Mouse (Mus musculus) right cerebral cortex, adult 2 months (tissue): Measurements from ENCODE around the gene Itsn1.
A peak's percentile ranks its signal among the peaks of the same experiment; 100 is the strongest.

ENCODE experiments used
- DNase-seq, 2 experiments: peaks; one replicate each; pipeline ENCODE4 v3.0.0; 2021 to 2022; ENCODE audit warnings: low spot score in 2 of 2

Gene Itsn1

DNA sequence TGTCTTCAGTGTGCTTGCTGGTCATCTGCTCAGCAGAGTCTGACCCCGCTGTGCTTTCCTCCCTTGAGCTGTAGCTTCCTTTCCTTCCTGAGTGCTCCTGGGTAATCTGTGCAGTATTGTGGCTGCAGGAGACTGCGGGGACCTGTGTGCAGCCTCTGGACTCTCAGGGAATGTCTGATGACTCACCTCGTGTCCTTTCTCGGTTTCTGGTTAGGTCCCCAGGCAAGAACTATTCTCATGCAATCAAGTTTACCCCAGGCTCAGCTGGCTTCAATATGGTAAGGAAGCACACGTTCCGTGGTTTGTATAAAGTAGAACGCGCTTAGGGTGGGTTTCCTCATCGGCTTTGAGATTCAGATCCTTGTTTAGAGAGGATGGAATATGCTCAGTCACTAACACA, 82.8 kb downstream of the Itsn1 start:
- no peak for DNase-seq

DNA sequence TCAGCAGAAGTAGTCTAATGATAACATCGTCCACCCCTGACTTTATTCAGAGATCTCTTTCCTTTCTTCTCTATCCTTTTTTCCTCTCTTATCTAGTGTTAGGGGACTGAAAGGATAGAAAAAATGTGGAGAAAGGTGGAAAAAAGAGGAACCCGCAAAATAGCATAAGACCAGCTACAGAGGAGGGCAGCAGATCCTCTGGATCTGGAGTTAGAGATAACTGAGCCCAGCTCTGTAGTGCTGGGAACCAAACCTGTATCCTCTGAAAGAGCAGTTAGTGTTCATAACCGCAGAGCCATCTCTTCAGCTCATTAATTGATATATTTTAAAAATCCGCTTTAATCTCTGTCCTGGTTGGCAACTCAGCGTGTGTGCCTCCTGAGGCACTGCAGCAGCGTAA, 84.5 kb downstream of the Itsn1 start:
- no peak for DNase-seq

DNA sequence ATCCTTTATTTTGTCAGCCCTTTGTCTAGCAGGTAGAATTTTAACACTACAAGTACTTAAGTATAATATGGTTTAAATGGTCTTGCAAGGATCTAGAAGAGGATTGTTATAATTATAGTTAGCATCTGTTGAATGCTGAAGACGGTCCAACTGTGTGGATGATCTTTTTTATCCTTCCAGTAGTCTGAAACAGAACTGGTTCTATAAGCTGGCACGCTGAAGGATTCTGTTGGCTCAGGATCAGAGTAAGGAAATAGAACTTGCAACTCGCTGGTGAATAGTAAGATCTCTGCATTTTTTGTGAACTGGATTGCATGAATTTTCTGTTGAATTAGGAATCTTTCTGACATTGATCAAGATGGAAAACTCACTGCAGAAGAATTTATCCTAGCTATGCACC, 86.0 kb downstream of the Itsn1 start:
- peak in 1 of 2 experiments; percentile 42 for DNase-seq

DNA sequence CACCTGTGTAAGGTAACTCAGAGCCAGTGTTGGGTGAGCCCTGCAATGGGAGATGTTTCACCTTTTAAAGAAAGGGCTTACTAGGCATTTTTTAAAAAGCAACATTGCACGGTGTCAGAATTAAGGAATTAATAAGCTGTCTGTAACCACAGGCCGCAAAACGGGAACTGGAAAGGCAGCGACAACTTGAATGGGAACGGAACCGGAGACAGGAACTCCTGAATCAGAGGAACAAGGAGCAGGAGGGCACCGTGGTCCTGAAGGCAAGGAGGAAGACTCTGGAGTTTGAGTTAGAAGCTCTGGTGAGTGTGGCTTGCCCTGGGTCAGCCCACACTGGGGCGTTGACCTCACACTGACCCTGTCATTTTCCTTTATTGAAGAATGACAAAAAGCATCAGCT, 91.2 kb downstream of the Itsn1 start:
- DNase-seq: no peak

DNA sequence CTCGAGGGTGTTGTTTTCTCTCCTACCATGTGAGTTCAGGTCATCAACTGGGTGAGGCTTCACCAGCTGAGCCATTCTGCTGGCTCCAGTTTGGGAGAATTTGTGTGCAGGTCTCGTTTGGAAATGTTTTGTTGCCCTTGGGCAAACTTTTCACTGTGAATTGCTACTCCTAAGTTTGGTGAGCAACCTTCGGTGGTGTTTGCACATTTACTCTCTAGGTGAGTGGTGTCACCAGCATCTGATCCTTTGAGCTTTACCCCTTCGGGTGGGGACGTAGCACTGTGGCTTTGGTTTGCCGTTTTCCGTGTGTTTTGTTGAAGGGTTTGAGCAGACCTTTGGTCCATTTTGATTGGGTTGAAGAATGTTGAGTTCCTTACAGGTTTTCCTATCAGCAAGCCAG, 93.2 kb downstream of the Itsn1 start:
- no peak for DNase-seq

DNA sequence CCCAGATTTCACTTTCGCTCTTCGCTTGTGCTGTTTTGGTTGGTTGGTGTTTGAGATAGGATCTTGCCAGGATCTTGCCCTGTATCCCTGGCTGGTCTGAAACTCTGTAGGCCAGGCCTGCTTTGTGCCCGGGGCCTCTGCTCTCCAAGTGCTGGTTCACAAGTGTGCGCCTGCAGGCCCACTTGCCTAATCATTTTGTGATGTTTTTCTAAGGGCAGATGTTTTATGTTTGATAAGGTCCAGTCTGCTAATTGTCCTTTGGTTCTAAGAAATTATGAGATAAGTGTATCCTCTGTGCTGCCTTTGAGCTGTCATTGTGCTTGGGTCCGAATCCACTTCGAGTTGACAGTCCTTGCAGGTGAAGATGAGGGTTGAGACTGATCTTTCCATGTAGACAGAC, 93.7 kb downstream of the Itsn1 start:
- no peak for DNase-seq

DNA sequence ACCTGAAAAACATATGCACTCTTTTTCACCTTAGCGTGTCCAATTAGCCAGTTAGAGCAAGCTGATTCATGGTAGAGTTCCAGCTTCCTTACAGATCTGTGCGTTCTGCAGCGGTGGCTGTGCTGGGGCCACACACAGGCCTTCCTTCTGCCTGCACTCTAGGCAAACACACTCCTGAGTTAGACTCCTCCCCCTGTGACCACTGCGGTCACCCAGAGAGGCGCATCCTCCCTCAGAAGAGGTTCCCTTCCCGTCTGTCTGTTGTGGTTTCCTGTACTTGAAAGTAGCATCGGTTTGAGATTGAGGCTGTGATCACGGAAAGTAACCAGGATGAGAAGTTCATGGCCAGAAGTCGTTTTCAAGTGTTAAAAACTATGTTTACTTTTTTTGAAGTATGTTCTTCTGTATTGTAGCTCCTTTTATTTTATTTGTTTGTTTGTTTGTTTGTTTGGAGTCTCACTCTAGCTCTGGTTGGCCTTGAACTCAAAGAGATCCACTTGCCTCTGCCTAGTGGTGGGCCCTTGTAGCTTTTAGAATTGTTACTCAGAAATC, 96.8 kb downstream of the Itsn1 start:
- DNase-seq: no peak

DNA sequence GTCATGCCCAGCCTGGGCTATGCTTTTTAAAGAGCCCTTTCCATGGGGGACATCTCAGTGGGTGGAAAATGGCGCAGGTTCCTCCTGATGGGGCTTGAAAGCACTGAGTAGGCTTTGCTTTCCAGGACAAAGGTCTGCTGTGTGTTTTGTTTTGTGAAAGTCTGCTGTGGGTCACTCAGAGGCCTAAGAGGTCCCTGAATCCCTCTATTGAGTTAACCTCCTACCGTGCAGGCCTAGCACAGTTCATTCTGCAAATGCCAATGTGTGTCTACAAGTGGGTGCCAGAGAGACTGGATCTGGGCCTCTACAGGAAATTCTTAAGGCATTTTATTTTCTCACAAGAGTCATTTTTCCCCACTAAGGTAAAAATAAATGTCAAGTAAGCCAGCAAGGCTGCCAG, 97.8 kb downstream of the Itsn1 start:
- DNase-seq: no peak

DNA sequence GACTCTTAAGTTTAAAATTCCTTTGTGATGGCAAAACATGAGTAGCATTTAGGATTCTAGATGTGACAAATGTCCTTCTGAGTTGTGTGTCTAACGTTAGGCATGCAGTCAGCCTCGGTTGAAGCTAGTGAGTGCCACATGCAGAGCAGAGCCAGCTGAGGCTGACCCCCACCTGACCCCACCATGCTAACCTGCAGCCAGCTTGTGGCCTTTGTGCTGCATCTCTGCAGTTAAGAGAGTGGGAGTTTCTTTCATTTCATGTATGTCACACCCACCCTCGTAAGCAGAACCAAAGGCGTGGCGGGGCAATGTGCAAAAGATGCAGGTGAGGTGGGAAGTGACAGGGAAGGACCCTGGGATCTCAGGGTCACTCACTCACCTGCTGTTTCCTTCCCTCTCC, 98.4 kb downstream of the Itsn1 start:
- no peak for DNase-seq

DNA sequence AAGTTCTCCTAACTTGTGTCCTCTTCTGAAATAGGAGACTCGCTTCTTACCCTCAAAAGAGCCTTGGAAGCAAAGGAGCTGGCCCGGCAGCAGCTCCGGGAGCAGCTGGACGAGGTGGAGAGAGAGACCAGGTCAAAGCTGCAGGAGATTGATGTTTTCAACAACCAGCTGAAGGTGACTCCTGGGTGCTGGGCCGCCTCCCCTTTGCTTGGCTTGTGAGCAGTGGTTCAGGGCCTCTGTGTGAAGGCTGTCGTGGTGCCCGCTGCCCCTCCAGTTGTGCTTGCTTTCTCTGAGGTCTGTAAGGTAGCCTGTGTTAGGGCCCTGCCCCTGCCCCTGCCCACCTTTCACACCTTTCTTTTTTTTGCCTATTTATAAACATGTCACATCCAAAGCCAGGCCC, 99.1 kb downstream of the Itsn1 start:
- DNase-seq: no peak

DNA sequence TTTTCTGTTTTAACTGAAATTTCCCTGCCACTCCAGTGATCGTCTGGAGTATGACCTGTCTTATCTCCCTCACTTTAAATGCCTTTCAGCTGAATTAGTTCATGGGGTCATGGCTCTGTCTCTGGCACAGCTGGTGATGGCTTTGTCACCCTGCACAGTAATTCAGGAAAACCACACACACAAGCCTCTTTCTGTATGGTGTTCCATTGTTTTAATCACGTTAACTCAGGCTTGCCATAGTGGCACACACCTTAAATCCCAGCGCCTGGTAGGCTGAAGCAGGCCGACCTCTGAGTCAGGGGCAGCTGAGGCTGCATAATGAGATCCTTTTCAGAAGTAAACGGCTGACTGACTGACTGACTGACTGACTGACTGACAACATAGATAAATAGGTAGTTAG, 99.5 kb downstream of the Itsn1 start:
- DNase-seq: no peak

DNA sequence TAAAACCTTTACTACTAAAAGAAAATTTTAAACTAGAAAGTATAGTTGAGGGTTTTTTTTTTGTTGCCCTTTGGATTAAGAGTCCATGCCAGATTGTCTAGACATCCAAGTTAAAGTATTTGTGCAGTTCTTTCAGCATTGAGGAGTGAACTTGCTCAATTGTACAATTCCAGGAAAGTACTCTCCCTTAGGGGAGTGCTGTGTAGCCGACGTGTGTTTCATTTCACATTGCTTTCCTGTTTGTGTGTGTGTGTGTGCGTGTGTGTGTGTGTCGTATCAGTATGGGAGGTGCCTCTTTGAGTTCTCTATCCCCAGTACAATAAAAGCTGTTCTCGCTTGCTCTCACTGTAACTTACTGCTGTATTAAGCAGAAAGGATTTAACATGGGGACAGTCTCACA, 100.0 kb downstream of the Itsn1 start:
- DNase-seq: no peak

DNA sequence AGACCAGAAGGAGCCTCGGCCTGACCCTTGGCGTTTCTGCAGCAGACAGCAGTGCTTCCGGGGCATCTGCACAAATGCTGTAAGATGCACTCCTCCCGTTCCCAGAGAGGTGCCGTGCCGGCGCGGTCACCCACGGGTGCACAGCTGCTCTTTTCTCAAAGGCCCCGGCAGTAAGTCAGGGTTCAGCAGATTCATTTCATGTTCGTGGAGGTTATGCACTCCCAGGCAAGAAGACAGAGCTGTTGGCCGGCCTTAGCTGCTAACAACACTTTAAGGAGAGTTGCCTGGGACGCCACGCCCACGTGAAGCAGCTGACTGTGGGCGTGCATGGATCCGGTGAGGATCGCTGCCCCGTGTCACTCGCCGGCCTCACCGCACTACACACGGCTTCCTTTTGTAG, 101.2 kb downstream of the Itsn1 start:
- DNase-seq: no peak

DNA sequence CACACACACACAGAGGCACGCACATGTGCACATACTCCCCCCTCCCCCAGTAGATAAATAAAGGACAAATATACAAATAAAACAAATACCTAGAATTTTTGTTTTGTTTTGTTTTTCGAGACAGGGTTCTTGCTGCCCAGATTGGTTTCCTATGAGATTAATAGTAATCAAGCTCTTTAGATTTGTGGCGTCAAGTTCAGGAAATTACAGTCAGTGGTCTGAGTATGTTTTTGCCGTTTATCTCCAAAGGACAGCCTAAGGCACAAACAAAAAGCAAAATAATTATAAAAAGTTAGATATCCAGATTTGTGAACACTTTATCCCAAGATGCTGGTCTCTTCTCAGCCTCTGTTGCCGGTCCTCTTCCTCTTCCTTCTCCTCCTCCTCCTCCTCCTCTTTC, 104.0 kb downstream of the Itsn1 start:
- DNase-seq: no peak

DNA sequence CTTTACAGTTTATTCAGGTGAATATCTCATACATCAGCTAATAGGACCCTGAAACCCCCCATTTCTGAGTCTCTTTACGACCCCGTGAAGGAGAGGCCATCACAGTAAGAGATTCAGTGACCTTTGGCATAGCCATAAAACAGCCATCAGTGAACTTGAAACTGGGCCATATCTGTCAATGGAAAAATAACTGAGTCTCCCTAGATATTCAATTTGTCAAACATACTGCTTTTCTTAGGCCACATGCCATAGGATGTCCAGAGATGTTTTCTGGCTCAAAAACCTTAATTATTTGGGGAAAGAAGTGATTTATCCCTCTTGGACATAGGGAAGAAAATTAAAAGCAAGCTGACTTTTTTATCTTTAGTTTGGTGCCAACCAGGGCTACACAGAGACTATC, 104.5 kb downstream of the Itsn1 start:
- no peak for DNase-seq

DNA sequence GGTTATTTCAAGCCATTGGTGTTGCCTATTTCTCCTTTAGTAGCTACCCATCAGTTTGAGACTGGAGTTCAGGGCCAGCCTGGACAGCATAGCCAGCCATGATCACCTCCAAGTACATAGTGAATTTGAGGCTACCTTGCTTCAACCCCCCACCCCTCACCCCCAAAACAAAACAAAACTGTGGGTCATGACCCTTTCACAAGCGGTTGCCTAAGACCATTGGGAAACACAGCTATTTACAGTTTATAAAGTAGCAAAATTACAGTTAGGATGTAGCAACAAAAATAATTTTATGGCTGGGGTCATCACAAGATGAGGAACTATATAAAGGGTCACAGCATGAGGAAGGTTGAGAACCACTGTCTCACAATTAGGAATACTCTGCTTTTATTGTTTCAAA, 104.9 kb downstream of the Itsn1 start:
- DNase-seq: no peak

DNA sequence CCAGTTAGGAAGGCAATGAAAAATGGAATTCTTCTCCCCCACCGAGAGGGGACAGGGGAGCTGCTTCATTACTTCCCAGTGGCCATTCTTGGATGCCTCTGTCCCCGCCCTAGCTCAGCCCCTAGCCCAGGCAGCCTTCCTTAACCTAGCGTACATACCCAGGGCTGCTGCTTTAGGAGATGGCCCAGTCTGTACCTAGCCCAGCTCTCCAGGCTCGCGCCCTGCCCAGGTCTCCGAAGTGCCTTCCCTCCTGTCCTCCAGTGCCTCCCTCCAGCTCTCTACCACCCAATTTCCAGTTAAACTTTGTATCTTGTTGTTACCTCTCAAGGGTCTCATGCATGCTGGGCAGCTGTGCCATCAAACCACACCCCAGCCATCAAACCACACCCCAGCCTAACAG, 106.7 kb downstream of the Itsn1 start:
- DNase-seq: no peak

DNA sequence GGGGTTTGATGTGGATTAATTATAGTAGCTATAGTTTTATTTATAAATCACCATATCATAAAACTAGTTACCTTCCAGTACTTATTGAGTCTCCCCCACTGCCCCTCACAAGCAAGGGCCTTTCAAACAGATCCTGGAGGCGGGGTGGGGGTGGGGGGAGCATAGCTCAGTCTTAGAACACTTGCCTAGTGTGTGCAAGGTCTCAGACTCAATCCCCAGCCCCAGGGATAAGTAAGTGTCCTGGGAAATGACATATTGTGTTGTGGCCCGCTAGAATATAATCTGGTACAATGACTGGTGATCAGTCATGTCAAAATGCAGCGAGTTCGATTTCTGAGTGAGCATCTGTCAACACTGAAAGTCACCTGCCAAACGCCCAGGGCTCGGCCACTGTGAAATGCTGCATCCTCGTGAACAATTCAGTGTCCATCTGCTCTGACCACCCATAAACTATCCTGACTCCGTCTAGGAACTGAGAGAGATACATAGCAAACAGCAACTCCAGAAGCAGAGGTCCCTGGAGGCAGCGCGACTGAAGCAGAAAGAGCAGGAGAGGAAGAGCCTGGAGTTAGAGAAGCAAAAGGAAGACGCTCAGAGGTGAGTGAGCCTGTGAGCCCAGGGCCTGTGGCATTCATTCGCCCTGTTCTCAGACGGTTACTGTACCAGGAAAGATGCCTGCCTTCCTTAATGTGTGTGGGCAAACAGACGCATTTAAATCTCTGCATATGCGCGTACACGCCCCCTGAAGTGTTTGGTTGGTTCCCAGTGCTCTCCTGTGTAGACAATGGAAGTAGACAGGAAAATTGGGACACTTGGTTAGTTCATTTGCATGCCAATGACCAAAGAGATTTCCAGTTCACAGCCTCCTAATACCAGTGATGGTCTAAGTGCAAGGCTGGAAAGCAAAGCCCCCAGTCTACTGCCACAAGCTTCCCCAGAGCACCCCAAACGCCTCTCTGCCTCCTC, 107.8 kb downstream of the Itsn1 start:
- no peak for DNase-seq

DNA sequence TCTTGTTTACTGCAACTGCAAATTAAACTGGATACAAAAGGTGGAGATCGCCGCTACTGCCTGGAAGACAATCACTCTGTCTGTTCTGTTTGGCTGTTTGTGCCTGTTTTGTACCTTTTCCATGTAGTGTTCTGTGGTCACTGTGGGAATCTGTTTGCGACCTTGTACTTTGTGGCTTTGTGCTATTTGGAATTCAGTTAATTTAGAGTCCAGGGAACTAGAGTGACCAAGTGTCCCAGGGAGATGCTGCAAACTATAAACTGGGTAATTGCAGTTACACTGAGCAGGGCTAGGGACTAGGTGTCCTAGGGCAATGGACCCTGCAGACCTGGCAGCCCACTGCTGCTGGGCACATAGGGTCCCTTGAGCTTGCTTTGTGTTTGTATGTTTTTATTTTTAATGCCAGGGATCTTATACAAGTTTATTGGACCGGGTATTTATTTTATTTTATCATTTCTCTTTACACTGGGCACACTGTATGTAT, 108.5 kb downstream of the Itsn1 start:
- no peak for DNase-seq

DNA sequence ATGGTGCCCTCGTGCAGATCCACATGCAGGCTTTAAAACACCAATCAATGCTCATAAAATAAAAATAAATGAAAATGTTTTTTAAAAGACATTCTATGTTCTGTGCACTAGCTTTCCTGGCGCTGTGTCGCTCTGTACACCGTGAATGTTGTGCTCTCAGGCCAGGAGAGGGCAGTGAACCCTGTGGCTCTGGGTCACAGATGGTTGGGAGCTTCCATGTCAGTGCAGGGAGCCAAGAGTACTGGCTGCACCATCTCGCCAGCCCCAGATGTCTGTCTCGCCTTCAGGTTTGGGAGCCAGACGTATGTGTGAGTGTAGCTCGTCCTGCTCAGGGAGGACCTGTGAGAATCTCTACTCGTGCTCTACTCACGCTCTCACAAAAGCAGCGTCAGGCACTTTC, 109.7 kb downstream of the Itsn1 start:
- DNase-seq: no peak

DNA sequence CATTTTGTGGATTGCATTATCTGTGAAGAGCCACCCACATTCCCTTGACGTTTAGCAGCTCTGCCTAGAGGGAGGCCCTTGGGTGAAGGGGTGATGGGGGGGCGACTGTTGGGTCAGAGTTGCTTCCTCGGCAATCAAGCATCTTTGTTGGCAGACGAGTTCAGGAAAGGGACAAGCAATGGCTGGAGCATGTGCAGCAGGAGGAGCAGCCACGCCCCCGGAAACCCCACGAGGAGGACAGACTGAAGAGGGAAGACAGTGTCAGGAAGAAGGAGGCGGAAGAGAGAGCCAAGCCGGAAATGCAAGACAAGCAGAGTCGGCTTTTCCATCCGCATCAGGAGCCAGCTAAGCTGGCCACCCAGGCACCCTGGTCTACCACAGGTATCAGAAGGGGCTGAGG, 110.4 kb downstream of the Itsn1 start:
- DNase-seq: no peak

DNA sequence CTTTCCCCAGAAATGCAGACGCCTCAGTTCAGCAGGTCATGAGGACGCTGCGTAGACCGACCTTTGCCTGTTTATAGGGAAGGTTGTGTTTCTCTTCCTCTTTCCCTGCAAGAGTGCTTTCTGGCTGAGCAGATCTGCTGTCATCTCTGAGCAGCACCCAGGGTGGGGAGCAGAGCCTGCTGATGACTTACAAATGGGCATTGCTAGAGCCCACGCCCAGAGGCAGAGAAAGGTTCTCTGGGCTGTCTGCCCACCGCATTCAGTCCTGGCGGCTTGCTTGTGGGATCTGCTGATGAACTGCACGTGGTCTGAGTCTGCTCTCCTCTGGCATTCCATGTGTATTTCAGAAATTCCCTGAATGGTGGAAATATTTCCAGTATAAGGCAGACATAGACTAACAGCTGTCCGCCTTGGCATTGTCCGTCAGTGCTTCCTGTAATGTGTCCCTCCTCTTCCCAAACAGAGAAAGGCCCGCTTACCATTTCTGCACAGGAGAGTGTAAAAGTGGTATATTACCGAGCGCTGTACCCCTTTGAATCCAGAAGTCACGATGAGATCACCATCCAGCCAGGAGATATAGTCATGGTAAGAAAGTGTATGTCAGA, 112.0 kb downstream of the Itsn1 start:
- DNase-seq: no peak
